Mouse (Mus musculus) ovary, adult 18-20 months (tissue): ENCODE results near the gene Ppp2r1b.

Source experiments
- DNase-seq: peaks from one replicate; pipeline ENCODE4 v3.0.0; 2022; ENCODE audit warnings: low spot score, mixed read lengths

The Ppp2r1b gene

GRCm38 (mm10) chr9:50867015-50867414 is 21.9 kb downstream of the Ppp2r1b start:
- DNase-seq: no peak

GRCm38 (mm10) chr9:50868182-50868581 is 23.1 kb downstream of the Ppp2r1b start:
- DNase-seq: no peak

GRCm38 (mm10) chr9:50873210-50873609 is 28.1 kb downstream of the Ppp2r1b start:
- no peak for DNase-seq

- no peak for DNase-seq
These were observed 28.9 kb downstream of the Ppp2r1b start for GRCm38 (mm10) chr9:50874031-50874430.

- no peak for DNase-seq
These were observed 30.4 kb downstream of the Ppp2r1b start for GRCm38 (mm10) chr9:50875470-50875869.

GRCm38 (mm10) chr9:50876287-50876686 is 31.2 kb downstream of the Ppp2r1b start:
- no peak for DNase-seq

- no peak for DNase-seq
These were observed 32.3 kb downstream of the Ppp2r1b start for GRCm38 (mm10) chr9:50877431-50877830.

GRCm38 (mm10) chr9:50882183-50882582 is 37.1 kb downstream of the Ppp2r1b start:
- DNase-seq: no peak

- no peak for DNase-seq
These were observed 39.0 kb downstream of the Ppp2r1b start for GRCm38 (mm10) chr9:50884093-50884492.

GRCm38 (mm10) chr9:50884741-50885599 is 39.9 kb downstream of the Ppp2r1b start:
- peak; percentile 44 for DNase-seq

- no peak for DNase-seq
These were observed 40.5 kb downstream of the Ppp2r1b start for GRCm38 (mm10) chr9:50885600-50885987.

GRCm38 (mm10) chr9:50886870-50887269 is 41.8 kb downstream of the Ppp2r1b start:
- no peak for DNase-seq

GRCm38 (mm10) chr9:50887351-50887750 is 42.2 kb downstream of the Ppp2r1b start:
- no peak for DNase-seq

GRCm38 (mm10) chr9:50889211-50889610 is 44.1 kb downstream of the Ppp2r1b start:
- no peak for DNase-seq

GRCm38 (mm10) chr9:50889964-50890363 is 44.9 kb downstream of the Ppp2r1b start:
- no peak for DNase-seq

- DNase-seq: no peak
These were observed 45.5 kb downstream of the Ppp2r1b start for GRCm38 (mm10) chr9:50890494-50891090.

GRCm38 (mm10) chr9:50893665-50894064 is 48.6 kb downstream of the Ppp2r1b start:
- DNase-seq: peak; percentile 72

GRCm38 (mm10) chr9:50900026-50900920 is 55.2 kb downstream of the Ppp2r1b start:
- DNase-seq: no peak

- DNase-seq: no peak
These were observed 59.2 kb downstream of the Ppp2r1b start for GRCm38 (mm10) chr9:50904196-50904847.

GRCm38 (mm10) chr9:50905321-50905720 is 60.2 kb downstream of the Ppp2r1b start:
- DNase-seq: no peak

GRCm38 (mm10) chr9:50911861-50912515 is 66.9 kb downstream of the Ppp2r1b start:
- DNase-seq: no peak
